Mouse (Mus musculus) hindbrain, embryonic 14.5 days (tissue): ENCODE results near the gene Akap13. TPM values are rescaled to one million over a fixed set of nuclear protein-coding genes. Genes with fewer than 3 reads are reported as not detected.

Experiments used
- ATAC-seq: fragments of 200-750 bp; cut with Nextera tagmentation; 2 replicates; pipeline ENCODE4 v1.8.0; 2017; ENCODE audit warnings: moderate number of reproducible peaks, mild to moderate bottlenecking, moderate TSS enrichment, moderate library complexity; ENCODE audit not compliant: low FRiP score
- DNase-seq: peaks from one replicate; pipeline ENCODE4 v3.0.0-alpha.2; 2015; ENCODE audit warnings: low spot score
- H3K27ac ChIP-seq: fragments of 300-500 bp; sonication (generic); 2 replicates; pipeline ENCODE4 v1.5.1; 2014; ENCODE audit warnings: mild to moderate bottlenecking, moderate library complexity
- H3K27me3 ChIP-seq: fragments of 300-500 bp; sonication (generic); 2 replicates; pipeline ENCODE4 v1.6.1; 2014; ENCODE audit warnings: mild to moderate bottlenecking, low read length, mixed read lengths; ENCODE audit not compliant: control insufficient read depth, insufficient read depth
- H3K36me3 ChIP-seq: fragments of 300-500 bp; sonication (generic); replicated peaks from 2 replicates; pipeline ENCODE4 v1.6.1; 2014; ENCODE audit not compliant: control insufficient read depth, insufficient read depth
- H3K4me1 ChIP-seq: fragments of 300-500 bp; sonication (generic); replicated peaks from 2 replicates; pipeline ENCODE4 v1.6.1; 2014; ENCODE audit warnings: antibody characterized with exemption, low read length, mixed read lengths; ENCODE audit not compliant: control insufficient read depth, insufficient read depth
- H3K4me2 ChIP-seq: fragments of 300-500 bp; sonication (generic); replicated peaks from 2 replicates; pipeline ENCODE4 v1.6.1; 2014; ENCODE audit warnings: mild to moderate bottlenecking, moderate library complexity
- H3K4me3 ChIP-seq: fragments of 300-500 bp; sonication (generic); replicated peaks from 2 replicates; pipeline ENCODE4 v1.5.1; 2014; ENCODE audit warnings: mild to moderate bottlenecking, low read length
- H3K9ac ChIP-seq: fragments of 300-500 bp; sonication (generic); 2 replicates; pipeline ENCODE4 v1.6.1; 2014
- H3K9me3 ChIP-seq: fragments of 300-500 bp; sonication (generic); 2 replicates; pipeline ENCODE4 v1.6.1; 2016; ENCODE audit warnings: low read length; ENCODE audit not compliant: control insufficient read depth
- WGBS: fragments of 180-500 bp; shearing (Covaris S2); extraction: QIAGEN DNeasy Blood & Tissue Kit; methylation state at CpG from one replicate; pipeline ENCODE4 v1.1.7; 2014; 5-methylcytosine and 5-hydroxymethylcytosine counted together
- polyA plus RNA-seq: library from polyadenylated mRNA; unstranded; fragments of >200 nt; fragmentation: Nextera tagmentation; extraction: Ambion mirVana; gene quantifications from 2 replicates; pipeline ENCODE4 v1.2.1, GENCODE M21; 2014

Akap13 gene
- polyA plus RNA-seq, 1 experiment from 2014 or later = 19.8 TPM

GRCm38 (mm10) chr7:75420927-75421326, 34.4 kb upstream of the Akap13 start:
- H3K36me3 ChIP-seq = no peaks in the 10 kb centered on the region
- no peak overlapping the region for H3K9ac ChIP-seq
- H3K4me3 ChIP-seq = no peak overlapping the region
- H3K4me1 ChIP-seq = no peaks in the 10 kb centered on the region
- WGBS = 87% methylated on average over 2 of the region's 2 CpGs
- DNase-seq (no peak), ATAC-seq (no peak)
- H3K27me3 ChIP-seq = no peaks in the 10 kb centered on the region
- H3K4me2 ChIP-seq = no peak overlapping the region
- H3K9me3 ChIP-seq = no peaks in the 10 kb centered on the region
- no peak overlapping the region for H3K27ac ChIP-seq

GRCm38 (mm10) chr7:75424121-75424520, 31.2 kb upstream of the Akap13 start:
- 79% methylated on average over 7 of the region's 7 CpGs for WGBS
- H3K27me3 ChIP-seq = no peaks in the 10 kb centered on the region
- H3K27ac ChIP-seq = no peak overlapping the region
- H3K36me3 ChIP-seq = no peaks in the 10 kb centered on the region
- no peak overlapping the region for H3K4me2 ChIP-seq
- ATAC-seq = no peak
- no peaks in the 10 kb centered on the region for H3K4me1 ChIP-seq
- DNase-seq = no peak
- no peaks in the 10 kb centered on the region for H3K9me3 ChIP-seq
- no peak overlapping the region for H3K4me3 ChIP-seq
- no peak overlapping the region for H3K9ac ChIP-seq

GRCm38 (mm10) chr7:75427322-75427721, 28.0 kb upstream of the Akap13 start:
- WGBS = 81% methylated on average over 4 of the region's 4 CpGs
- H3K36me3 ChIP-seq = no peaks in the 10 kb centered on the region
- no peaks in the 10 kb centered on the region for H3K4me1 ChIP-seq
- H3K4me3 ChIP-seq = no peak overlapping the region
- no peaks in the 10 kb centered on the region for H3K9me3 ChIP-seq
- H3K4me2 ChIP-seq = no peak overlapping the region
- H3K9ac ChIP-seq = no peak overlapping the region
- ATAC-seq (no peak), DNase-seq (no peak)
- no peak overlapping the region for H3K27ac ChIP-seq
- no peaks in the 10 kb centered on the region for H3K27me3 ChIP-seq

GRCm38 (mm10) chr7:75428913-75429312, 26.4 kb upstream of the Akap13 start:
- DNase-seq (no peak), ATAC-seq (no peak)
- no peak overlapping the region for H3K4me3 ChIP-seq
- no peak overlapping the region for H3K27ac ChIP-seq
- H3K4me2 ChIP-seq = no peak overlapping the region
- no peaks in the 10 kb centered on the region for H3K9me3 ChIP-seq
- H3K4me1 ChIP-seq = no peaks in the 10 kb centered on the region
- WGBS = 86% methylated on average over 4 of the region's 4 CpGs
- H3K27me3 ChIP-seq = no peaks in the 10 kb centered on the region
- no peak overlapping the region for H3K9ac ChIP-seq
- H3K36me3 ChIP-seq = no peaks in the 10 kb centered on the region

- Histone ChIP-seq H3K4me1 (no peaks in the 10 kb centered on the region), H3K27me3 (no peaks in the 10 kb centered on the region), H3K9me3 (no peaks in the 10 kb centered on the region), H3K4me3 (no peak overlapping the region), H3K9ac (no peak overlapping the region), H3K36me3 (no peaks in the 10 kb centered on the region), H3K4me2 (no peak overlapping the region), H3K27ac (no peak overlapping the region)
- ATAC-seq (no peak), DNase-seq (no peak)
- WGBS = 72% methylated on average over 2 of the region's 2 CpGs
Measured at GRCm38 (mm10) chr7:75430550-75430949, 24.8 kb upstream of the Akap13 start.

- Histone ChIP-seq H3K27ac (no peak overlapping the region), H3K4me3 (no peak overlapping the region), H3K4me2 (no peak overlapping the region), H3K9me3 (no peaks in the 10 kb centered on the region), H3K9ac (no peak overlapping the region), H3K27me3 (no peaks in the 10 kb centered on the region), H3K4me1 (no peaks in the 10 kb centered on the region), H3K36me3 (no peaks in the 10 kb centered on the region)
- no peak for DNase-seq
- WGBS = 42% methylated on average over 7 of the region's 7 CpGs
- no peak for ATAC-seq
Measured at GRCm38 (mm10) chr7:75431043-75431442, 24.3 kb upstream of the Akap13 start.

DNA sequence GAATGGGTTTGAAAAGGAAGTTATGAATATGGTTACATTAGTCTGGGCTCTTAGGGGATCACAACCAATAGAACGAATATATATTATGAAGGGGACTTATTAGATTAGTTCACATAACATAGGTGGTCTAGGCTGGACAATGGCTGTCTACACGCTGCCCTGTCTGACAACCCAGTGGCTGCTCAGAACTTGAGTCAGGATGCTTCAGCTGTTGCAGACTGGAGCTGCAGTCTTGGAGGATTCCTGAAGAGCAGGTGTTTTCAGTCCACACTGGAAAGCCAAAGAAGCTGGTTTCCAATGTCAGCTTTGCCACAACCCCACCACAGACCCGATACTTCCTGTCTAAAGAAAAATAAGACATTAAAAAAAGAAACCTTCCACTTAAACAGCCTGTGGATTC, 23.3 kb upstream of the Akap13 start:
- H3K4me2 ChIP-seq = no peak overlapping the region
- DNase-seq (no peak), ATAC-seq (no peak)
- H3K36me3 ChIP-seq = no peaks in the 10 kb centered on the region
- H3K27ac ChIP-seq = no peak overlapping the region
- no peak overlapping the region for H3K9ac ChIP-seq
- WGBS = 85% methylated on average over 3 of the region's 3 CpGs
- H3K9me3 ChIP-seq = no peaks in the 10 kb centered on the region
- no peak overlapping the region for H3K4me3 ChIP-seq
- H3K27me3 ChIP-seq = no peaks in the 10 kb centered on the region
- no peaks in the 10 kb centered on the region for H3K4me1 ChIP-seq

GRCm38 (mm10) chr7:75436413-75437174, 18.7 kb upstream of the Akap13 start:
- Histone ChIP-seq H3K27me3 (no peaks in the 10 kb centered on the region), H3K36me3 (no peaks in the 10 kb centered on the region), H3K4me3 (no peak overlapping the region), H3K27ac (no peak overlapping the region), H3K9me3 (no peaks in the 10 kb centered on the region), H3K4me2 (no peak overlapping the region), H3K9ac (no peak overlapping the region), H3K4me1 (no peaks in the 10 kb centered on the region)
- no peak for ATAC-seq
- WGBS = 59% methylated on average over 7 of the region's 8 CpGs
- DNase-seq = peak; percentile 24

DNA sequence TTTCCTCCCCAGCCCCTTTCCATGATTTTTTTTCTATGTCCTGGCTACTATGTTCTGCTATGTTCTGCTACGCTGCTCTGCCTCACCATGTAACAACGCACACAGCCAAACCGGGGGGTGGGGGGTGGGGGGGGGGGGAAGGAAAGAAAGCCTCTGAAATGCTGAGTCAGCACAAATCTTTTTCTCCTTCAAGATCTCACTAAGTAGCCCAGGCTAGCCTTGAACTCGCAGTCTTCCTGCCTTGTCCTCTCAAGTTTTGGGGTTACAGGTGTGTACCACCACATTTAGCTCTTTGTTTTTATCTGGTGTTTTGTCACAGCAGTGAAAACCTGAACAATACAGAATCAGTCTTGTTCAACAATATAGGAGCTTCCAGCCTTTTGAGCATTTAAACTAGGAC, 15.8 kb upstream of the Akap13 start:
- no peaks in the 10 kb centered on the region for H3K36me3 ChIP-seq
- H3K9me3 ChIP-seq = no peaks in the 10 kb centered on the region
- H3K4me3 ChIP-seq = no peak overlapping the region
- no peaks in the 10 kb centered on the region; the same call in 1 of the 2 replicates for H3K27me3 ChIP-seq
- H3K4me1 ChIP-seq = no peaks in the 10 kb centered on the region
- WGBS = 88% methylated on average over 4 of the region's 4 CpGs
- DNase-seq (no peak), ATAC-seq (no peak)
- H3K4me2 ChIP-seq = no peak overlapping the region
- no peak overlapping the region for H3K27ac ChIP-seq
- H3K9ac ChIP-seq = no peak overlapping the region

GRCm38 (mm10) chr7:75440241-75440640, 15.1 kb upstream of the Akap13 start:
- Histone ChIP-seq H3K9me3 (no peaks in the 10 kb centered on the region), H3K4me3 (no peak overlapping the region), H3K4me1 (no peaks in the 10 kb centered on the region), H3K9ac (no peak overlapping the region), H3K27ac (no peak overlapping the region), H3K4me2 (no peak overlapping the region), H3K36me3 (no peaks in the 10 kb centered on the region), H3K27me3 (no peaks in the 10 kb centered on the region; the same call in 1 of the 2 replicates)
- 81% methylated on average over 2 of the region's 2 CpGs for WGBS
- ATAC-seq = no peak
- no peak for DNase-seq
